Mouse (Mus musculus) kidney, embryonic 15.5 days (tissue): ENCODE data around the gene Hephl1. TPM values are rescaled to one million over a fixed set of nuclear protein-coding genes. Genes with fewer than 3 reads are reported as not detected.

ENCODE experiments used
- ATAC-seq: fragments of 200-750 bp; cut with Nextera tagmentation; replicated peaks from 2 replicates; pipeline ENCODE4 v1.8.0; 2017; ENCODE audit warnings: moderate TSS enrichment; ENCODE audit not compliant: low FRiP score
- H3K27ac ChIP-seq: fragments of 300-500 bp; sonication (generic); 2 replicates; pipeline ENCODE4 v1.5.1; 2015; ENCODE audit warnings: mild to moderate bottlenecking, inconsistent platforms
- H3K27me3 ChIP-seq: fragments of 300-500 bp; sonication (generic); 2 replicates; pipeline ENCODE4 v1.6.1; 2015; ENCODE audit warnings: inconsistent platforms
- H3K36me3 ChIP-seq: fragments of 300-500 bp; sonication (generic); 2 replicates; pipeline ENCODE4 v1.6.1; 2015; ENCODE audit warnings: inconsistent platforms
- H3K4me1 ChIP-seq: fragments of 300-500 bp; sonication (generic); 2 replicates; pipeline ENCODE4 v1.6.1; 2015; ENCODE audit warnings: inconsistent platforms
- H3K4me2 ChIP-seq: fragments of 300-500 bp; sonication (generic); 2 replicates; pipeline ENCODE4 v1.6.1; 2015; ENCODE audit warnings: moderate library complexity, mild to moderate bottlenecking, inconsistent platforms
- H3K4me3 ChIP-seq: fragments of 300-500 bp; sonication (generic); replicated peaks from 2 replicates; pipeline ENCODE4 v1.5.1; 2015; ENCODE audit warnings: mild to moderate bottlenecking, inconsistent platforms
- H3K9ac ChIP-seq: fragments of 300-500 bp; sonication (generic); 2 replicates; pipeline ENCODE4 v1.6.1; 2015; ENCODE audit warnings: mild to moderate bottlenecking, inconsistent platforms
- H3K9me3 ChIP-seq: fragments of 300-500 bp; sonication (generic); replicated peaks from 2 replicates; pipeline ENCODE4 v1.6.1; 2016; ENCODE audit warnings: inconsistent platforms
- WGBS: fragments of 180-500 bp; shearing (Covaris S2); methylation state at CpG from one replicate; pipeline ENCODE4 v1.1.7; 2015; ENCODE audit warnings: mixed read lengths; 5-methylcytosine and 5-hydroxymethylcytosine counted together
- polyA plus RNA-seq: library from polyadenylated mRNA; unstranded; fragments of >200 nt; fragmentation: Nextera tagmentation; extraction: Ambion mirVana; gene quantifications from 2 replicates; pipeline ENCODE4 v1.2.1, GENCODE M21; 2015

Hephl1 gene
- polyA plus RNA-seq = 0.05 TPM in 1 of 2 replicates, not detected in the other

- 60% methylated on average over 5 of the region's 5 CpGs for WGBS
- no peak for ATAC-seq
- no peaks in the 10 kb centered on the region for H3K9me3 ChIP-seq
Observed at GRCm38 (mm10) chr9:15112008-15112407, at the start of gene Hephl1. Hephl1 (minus strand) TSS chr9:15112108.

GRCm38 (mm10) chr9:15149246-15149926, 37.5 kb upstream of the Hephl1 start:
- Histone ChIP-seq H3K36me3 (no peaks in the 10 kb centered on the region), H3K9me3 (no peaks in the 10 kb centered on the region), H3K9ac (no peak overlapping the region), H3K4me1 (no peaks in the 10 kb centered on the region), H3K4me2 (no peak overlapping the region), H3K27ac (no peak overlapping the region), H3K4me3 (no peak overlapping the region), H3K27me3 (no peaks in the 10 kb centered on the region)
- 68% methylated on average over 6 of the region's 6 CpGs for WGBS
- ATAC-seq = no peak

More at GRCm38 (mm10) chr9:15112008-15112407, at the start of gene Hephl1:
- Histone ChIP-seq H3K4me1 (no peaks in the 10 kb centered on the region), H3K4me3 (no peak within 1 kb of the TSS), H3K27me3 (no peaks in the 10 kb centered on the region), H3K27ac (no peak within 1 kb of the TSS), H3K9ac (no peak within 1 kb of the TSS), H3K4me2 (no peak within 1 kb of the TSS), H3K36me3 (no peaks in the 10 kb centered on the region)

GRCm38 (mm10) chr9:15140546-15140945, 28.6 kb upstream of the Hephl1 start:
- no peak overlapping the region for H3K9ac ChIP-seq
- no peaks in the 10 kb centered on the region for H3K9me3 ChIP-seq
- no peak overlapping the region for H3K4me2 ChIP-seq
- no peak overlapping the region for H3K4me3 ChIP-seq
- no peak overlapping the region for H3K27ac ChIP-seq
- ATAC-seq = no peak
- no peaks in the 10 kb centered on the region for H3K27me3 ChIP-seq
- 92% methylated on average over 1 of the region's 1 CpGs for WGBS
- H3K36me3 ChIP-seq = no peaks in the 10 kb centered on the region
- no peaks in the 10 kb centered on the region for H3K4me1 ChIP-seq

GRCm38 (mm10) chr9:15125897-15126296, 14.0 kb upstream of the Hephl1 start:
- H3K9ac ChIP-seq = no peak overlapping the region
- H3K4me2 ChIP-seq = no peak overlapping the region
- H3K9me3 ChIP-seq = no peaks in the 10 kb centered on the region
- H3K27me3 ChIP-seq = no peaks in the 10 kb centered on the region
- H3K36me3 ChIP-seq = no peaks in the 10 kb centered on the region
- no peak for ATAC-seq
- no peak overlapping the region for H3K27ac ChIP-seq
- 98% methylated on average over 2 of the region's 2 CpGs for WGBS
- H3K4me1 ChIP-seq = no peaks in the 10 kb centered on the region
- no peak overlapping the region for H3K4me3 ChIP-seq

GRCm38 (mm10) chr9:15122431-15122830, 10.5 kb upstream of the Hephl1 start:
- H3K36me3 ChIP-seq = no peaks in the 10 kb centered on the region
- 72% methylated on average over 3 of the region's 3 CpGs for WGBS
- ATAC-seq = no peak
- no peak overlapping the region for H3K4me3 ChIP-seq
- H3K4me1 ChIP-seq = no peaks in the 10 kb centered on the region
- no peak overlapping the region for H3K4me2 ChIP-seq
- H3K27ac ChIP-seq = no peak overlapping the region
- H3K9me3 ChIP-seq = no peaks in the 10 kb centered on the region
- H3K9ac ChIP-seq = no peak overlapping the region
- H3K27me3 ChIP-seq = no peaks in the 10 kb centered on the region

- H3K36me3 ChIP-seq = no peaks in the 10 kb centered on the region
- H3K27me3 ChIP-seq = no peaks in the 10 kb centered on the region
- 57% methylated on average over 7 of the region's 7 CpGs for WGBS
- no peak overlapping the region for H3K4me2 ChIP-seq
- H3K4me3 ChIP-seq = no peak overlapping the region
- H3K4me1 ChIP-seq = no peaks in the 10 kb centered on the region
- H3K9me3 ChIP-seq = no peaks in the 10 kb centered on the region
- ATAC-seq = no peak
- no peak overlapping the region for H3K27ac ChIP-seq
- no peak overlapping the region for H3K9ac ChIP-seq
Observed at GRCm38 (mm10) chr9:15120841-15121358, 9.0 kb upstream of the Hephl1 start.

- Histone ChIP-seq H3K27ac (no peak overlapping the region), H3K4me2 (no peak overlapping the region), H3K4me1 (no peaks in the 10 kb centered on the region), H3K36me3 (no peaks in the 10 kb centered on the region), H3K9me3 (no peaks in the 10 kb centered on the region), H3K4me3 (no peak overlapping the region), H3K27me3 (no peaks in the 10 kb centered on the region), H3K9ac (no peak overlapping the region)
- 44% methylated on average over 5 of the region's 5 CpGs for WGBS
- no peak for ATAC-seq
Observed at GRCm38 (mm10) chr9:15120209-15120608, 8.3 kb upstream of the Hephl1 start.

GRCm38 (mm10) chr9:15119515-15119914, 7.6 kb upstream of the Hephl1 start:
- no peak for ATAC-seq
- Histone ChIP-seq H3K9ac (no peak overlapping the region), H3K4me2 (no peak overlapping the region), H3K27me3 (no peaks in the 10 kb centered on the region), H3K36me3 (no peaks in the 10 kb centered on the region), H3K27ac (no peak overlapping the region), H3K9me3 (no peaks in the 10 kb centered on the region), H3K4me3 (no peak overlapping the region), H3K4me1 (no peaks in the 10 kb centered on the region)
- 56% methylated on average over 1 of the region's 1 CpGs for WGBS

GRCm38 (mm10) chr9:15116165-15116564, 4.3 kb upstream of the Hephl1 start:
- WGBS = 93% methylated on average over 2 of the region's 2 CpGs
- Histone ChIP-seq H3K4me2 (no peak overlapping the region), H3K36me3 (no peaks in the 10 kb centered on the region), H3K27me3 (no peaks in the 10 kb centered on the region), H3K9me3 (no peaks in the 10 kb centered on the region), H3K4me3 (no peak overlapping the region), H3K9ac (no peak overlapping the region), H3K27ac (no peak overlapping the region), H3K4me1 (no peaks in the 10 kb centered on the region)
- no peak for ATAC-seq

- Histone ChIP-seq H3K36me3 (no peaks in the 10 kb centered on the region), H3K4me2 (no peak overlapping the region), H3K27ac (no peak overlapping the region), H3K27me3 (no peaks in the 10 kb centered on the region), H3K4me1 (no peaks in the 10 kb centered on the region), H3K9me3 (no peaks in the 10 kb centered on the region), H3K4me3 (no peak overlapping the region), H3K9ac (no peak overlapping the region)
- WGBS = 69% methylated on average over 6 of the region's 6 CpGs
- no peak for ATAC-seq
Observed at GRCm38 (mm10) chr9:15114102-15114501, 2.2 kb upstream of the Hephl1 start.

GRCm38 (mm10) chr9:15108101-15108500, 3.8 kb downstream of the Hephl1 start:
- H3K27me3 ChIP-seq = no peaks in the 10 kb centered on the region
- H3K9ac ChIP-seq = no peak overlapping the region
- no peaks in the 10 kb centered on the region for H3K9me3 ChIP-seq
- no peaks in the 10 kb centered on the region for H3K36me3 ChIP-seq
- no peak for ATAC-seq
- 83% methylated on average over 9 of the region's 9 CpGs for WGBS
- no peak overlapping the region for H3K4me2 ChIP-seq
- no peak overlapping the region for H3K27ac ChIP-seq
- H3K4me1 ChIP-seq = no peaks in the 10 kb centered on the region
- no peak overlapping the region for H3K4me3 ChIP-seq

- peak; percentile 56; the same call in 1 of the 2 replicates for ATAC-seq
Observed at GRCm38 (mm10) chr9:15105136-15105535, 6.8 kb downstream of the Hephl1 start.

More at GRCm38 (mm10) chr9:15105136-15105535, 6.8 kb downstream of the Hephl1 start:
- Histone ChIP-seq H3K36me3 (no peaks in the 10 kb centered on the region), H3K9ac (no peak overlapping the region), H3K4me3 (no peak overlapping the region), H3K27ac (no peak overlapping the region), H3K27me3 (no peaks in the 10 kb centered on the region), H3K9me3 (no peaks in the 10 kb centered on the region), H3K4me1 (no peaks in the 10 kb centered on the region), H3K4me2 (no peak overlapping the region)
- WGBS = 58% methylated on average over 4 of the region's 4 CpGs
